Mouse (Mus musculus) midbrain, embryonic 13.5 days (tissue): ENCODE results near the gene Spcs3. TPM values are rescaled to one million over a fixed set of nuclear protein-coding genes. Genes with fewer than 3 reads are reported as not detected.
"Not testable (repeated sequence)": the region's sequence is repeated elsewhere in the genome, so short reads cannot be mapped to it uniquely, and the experiment has no call there.

Source experiments
- ATAC-seq: fragments of 200-750 bp; cut with Nextera tagmentation; 2 replicates; pipeline ENCODE4 v1.8.0; 2017; ENCODE audit warnings: mild to moderate bottlenecking, moderate TSS enrichment, moderate library complexity
- H3K27ac ChIP-seq: fragments of 300-500 bp; sonication (generic); 2 replicates; pipeline ENCODE4 v1.5.1; 2015; ENCODE audit warnings: inconsistent platforms, mild to moderate bottlenecking, moderate library complexity
- H3K27me3 ChIP-seq: fragments of 300-500 bp; sonication (generic); 2 replicates; pipeline ENCODE4 v1.6.1; 2015; ENCODE audit warnings: mild to moderate bottlenecking, inconsistent platforms
- H3K36me3 ChIP-seq: fragments of 300-500 bp; sonication (generic); 2 replicates; pipeline ENCODE4 v1.6.1; 2015; ENCODE audit warnings: mild to moderate bottlenecking, inconsistent platforms
- H3K4me1 ChIP-seq: fragments of 300-500 bp; sonication (generic); replicated peaks from 2 replicates; pipeline ENCODE4 v1.6.1; 2015; ENCODE audit warnings: inconsistent platforms
- H3K4me2 ChIP-seq: fragments of 300-500 bp; sonication (generic); replicated peaks from 2 replicates; pipeline ENCODE4 v1.6.1; 2015; ENCODE audit warnings: moderate library complexity, mild to moderate bottlenecking, inconsistent platforms
- H3K4me3 ChIP-seq: fragments of 300-500 bp; sonication (generic); replicated peaks from 2 replicates; pipeline ENCODE4 v1.5.1; 2015; ENCODE audit warnings: mild to moderate bottlenecking, inconsistent platforms
- H3K9ac ChIP-seq: fragments of 300-500 bp; sonication (generic); replicated peaks from 2 replicates; pipeline ENCODE4 v1.6.1; 2015; ENCODE audit warnings: mild to moderate bottlenecking, inconsistent platforms
- H3K9me3 ChIP-seq: fragments of 300-500 bp; sonication (generic); 2 replicates; pipeline ENCODE4 v1.6.1; 2016; ENCODE audit warnings: mild to moderate bottlenecking, inconsistent platforms
- WGBS: fragments of 180-500 bp; shearing (Covaris S2); methylation state at CpG from one replicate; pipeline ENCODE4 v1.1.7; 2015; 5-methylcytosine and 5-hydroxymethylcytosine counted together
- polyA plus RNA-seq: library from polyadenylated mRNA; unstranded; fragments of >200 nt; fragmentation: Nextera tagmentation; extraction: Ambion mirVana; gene quantifications from 2 replicates; pipeline ENCODE4 v1.2.1, GENCODE M21; 2015

Spcs3 gene
- polyA plus RNA-seq, 1 experiment from 2014 or later = 58.4 TPM

DNA sequence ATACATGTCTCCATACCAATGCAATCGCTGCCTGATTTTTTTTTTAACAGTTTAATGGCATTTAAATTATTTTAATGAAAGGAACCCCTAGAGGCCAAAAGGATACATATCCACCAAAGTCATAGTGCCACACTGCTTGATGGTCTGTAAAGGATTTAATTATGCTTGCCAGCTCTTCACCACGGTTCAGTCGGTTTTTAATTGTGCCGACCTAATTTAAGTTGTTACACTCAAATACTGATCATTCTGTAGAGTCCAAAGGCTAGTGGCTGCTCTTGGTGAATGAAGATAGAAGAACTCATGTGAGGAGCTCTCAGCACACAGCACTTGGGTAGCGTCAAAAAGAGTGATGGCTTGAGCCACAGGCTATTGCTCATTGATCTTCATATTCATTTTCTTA lies 5.4 kb upstream of the Spcs3 start:
- H3K4me2 ChIP-seq = no peak overlapping the region
- H3K9me3 ChIP-seq = no peaks in the 10 kb centered on the region
- no peaks in the 10 kb centered on the region for H3K4me1 ChIP-seq
- H3K4me3 ChIP-seq = no peak overlapping the region
- ATAC-seq = no peak
- H3K27me3 ChIP-seq = no peaks in the 10 kb centered on the region
- no peak overlapping the region for H3K27ac ChIP-seq
- no peaks in the 10 kb centered on the region for H3K36me3 ChIP-seq
- WGBS = 92% methylated on average over 5 of the region's 5 CpGs
- H3K9ac ChIP-seq = no peak overlapping the region

GRCm38 (mm10) chr8:54528571-54528970 lies 1.2 kb downstream of the Spcs3 start:
- 68% methylated on average over 7 of the region's 7 CpGs for WGBS

GRCm38 (mm10) chr8:54526700-54527099 lies 3.1 kb downstream of the Spcs3 start:
- H3K36me3 ChIP-seq = peaks cover 18% of the 10 kb centered on the region; the same call in 1 of the 2 replicates
- H3K4me3 ChIP-seq = no peak overlapping the region
- H3K27ac ChIP-seq = no peak overlapping the region
- H3K9me3 ChIP-seq = no peaks in the 10 kb centered on the region
- no peak for ATAC-seq
- H3K27me3 ChIP-seq = no peaks in the 10 kb centered on the region
- WGBS = 96% methylated on average over 6 of the region's 6 CpGs
- peaks cover 22% of the 10 kb centered on the region for H3K4me1 ChIP-seq
- no peak overlapping the region for H3K9ac ChIP-seq
- H3K4me2 ChIP-seq = no peak overlapping the region

More at GRCm38 (mm10) chr8:54528571-54528970, 1.2 kb downstream of the Spcs3 start:
- peak overlapping the region; percentile 66 for H3K4me2 ChIP-seq
- no peaks in the 10 kb centered on the region for H3K27me3 ChIP-seq
- H3K4me1 ChIP-seq = peaks cover 22% of the 10 kb centered on the region
- H3K9me3 ChIP-seq = no peaks in the 10 kb centered on the region
- H3K4me3 ChIP-seq = peak overlapping the region; percentile 90
- ATAC-seq = no peak
- peak overlapping the region; percentile 88 for H3K9ac ChIP-seq
- H3K27ac ChIP-seq = no peak overlapping the region
- H3K36me3 ChIP-seq = peaks cover 9% of the 10 kb centered on the region; the same call in 1 of the 2 replicates

DNA sequence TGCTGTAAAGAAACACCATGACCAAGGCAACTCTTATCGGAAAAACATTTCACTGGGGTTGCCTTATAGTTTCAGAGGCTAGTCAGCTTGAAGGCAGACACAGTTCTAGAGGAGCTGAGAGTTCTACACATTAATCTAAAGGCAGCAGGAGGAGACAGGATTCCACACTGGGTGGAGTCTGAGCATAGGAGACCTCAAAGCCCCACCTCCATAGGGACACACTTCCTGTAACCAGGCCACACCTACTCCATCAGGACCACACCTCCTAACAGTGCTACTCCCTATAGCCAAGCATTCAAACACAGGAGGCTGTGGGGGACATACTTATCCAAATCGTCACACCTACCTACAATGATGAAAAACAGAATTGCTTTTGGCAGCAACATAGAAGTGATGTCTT lies 4.2 kb downstream of the Spcs3 start:
- Histone ChIP-seq H3K4me1 (peaks cover 22% of the 10 kb centered on the region), H3K4me2 (no peak overlapping the region), H3K9me3 (no peaks in the 10 kb centered on the region), H3K9ac (no peak overlapping the region), H3K36me3 (peaks cover 24% of the 10 kb centered on the region; the same call in 1 of the 2 replicates), H3K4me3 (no peak overlapping the region), H3K27me3 (no peaks in the 10 kb centered on the region), H3K27ac (no peak overlapping the region)
- no peak for ATAC-seq
- 89% methylated on average over 2 of the region's 2 CpGs for WGBS

- ATAC-seq = no peak
- no peaks in the 10 kb centered on the region for H3K27me3 ChIP-seq
- no peak overlapping the region for H3K27ac ChIP-seq
- H3K4me3 ChIP-seq = no peak overlapping the region
- 57% methylated on average over 4 of the region's 4 CpGs for WGBS
- peaks cover 20% of the 10 kb centered on the region; the same call in 1 of the 2 replicates for H3K36me3 ChIP-seq
- no peak overlapping the region for H3K4me2 ChIP-seq
- H3K4me1 ChIP-seq = no peaks in the 10 kb centered on the region
- no peak overlapping the region for H3K9ac ChIP-seq
- no peaks in the 10 kb centered on the region for H3K9me3 ChIP-seq
Observed at GRCm38 (mm10) chr8:54520516-54520915, 9.3 kb downstream of the Spcs3 start.

- Histone ChIP-seq H3K27me3 (no peaks in the 10 kb centered on the region), H3K27ac (no peak overlapping the region), H3K9me3 (no peaks in the 10 kb centered on the region), H3K4me2 (no peak overlapping the region), H3K4me1 (no peaks in the 10 kb centered on the region), H3K4me3 (no peak overlapping the region), H3K36me3 (peaks cover 17% of the 10 kb centered on the region; the same call in 1 of the 2 replicates), H3K9ac (no peak overlapping the region)
- no peak for ATAC-seq
- WGBS = 83% methylated on average over 10 of the region's 10 CpGs
Observed at GRCm38 (mm10) chr8:54518756-54519460, 10.9 kb downstream of the Spcs3 start.

DNA sequence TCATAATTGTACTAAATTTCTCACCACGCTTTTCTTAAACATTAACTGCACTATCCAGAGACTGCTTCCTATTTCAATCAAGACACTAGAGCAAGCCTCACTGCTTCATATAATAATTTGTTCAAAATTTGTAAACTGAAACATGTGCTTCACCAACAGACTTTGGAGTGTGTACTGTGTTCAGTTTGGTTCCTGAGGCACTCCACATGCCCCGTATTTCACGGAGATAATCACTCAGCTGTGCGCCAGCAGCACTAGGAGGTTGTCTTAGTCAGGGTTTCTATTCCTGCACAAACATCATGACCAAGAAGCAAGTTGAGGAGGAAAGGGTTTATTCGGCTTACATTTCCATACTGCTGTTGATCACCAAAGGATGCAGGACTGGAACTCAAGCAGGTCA lies 17.6 kb downstream of the Spcs3 start:
- not testable (repeated sequence) for H3K36me3 ChIP-seq, H3K4me3 ChIP-seq, H3K4me1 ChIP-seq, H3K27me3 ChIP-seq, H3K4me2 ChIP-seq, ATAC-seq, H3K9ac ChIP-seq, H3K9me3 ChIP-seq, H3K27ac ChIP-seq
- WGBS = 96% methylated on average over 5 of the region's 5 CpGs

- 90% methylated on average over 3 of the region's 3 CpGs for WGBS
- Histone ChIP-seq H3K4me2 (no peak overlapping the region), H3K9ac (no peak overlapping the region), H3K27me3 (no peaks in the 10 kb centered on the region), H3K4me1 (peaks cover 6% of the 10 kb centered on the region; the same call in 1 of the 2 replicates), H3K4me3 (no peak overlapping the region), H3K36me3 (no peaks in the 10 kb centered on the region), H3K27ac (no peak overlapping the region), H3K9me3 (no peaks in the 10 kb centered on the region)
- no peak for ATAC-seq
Observed at GRCm38 (mm10) chr8:54511791-54512190, 18.0 kb downstream of the Spcs3 start.

DNA sequence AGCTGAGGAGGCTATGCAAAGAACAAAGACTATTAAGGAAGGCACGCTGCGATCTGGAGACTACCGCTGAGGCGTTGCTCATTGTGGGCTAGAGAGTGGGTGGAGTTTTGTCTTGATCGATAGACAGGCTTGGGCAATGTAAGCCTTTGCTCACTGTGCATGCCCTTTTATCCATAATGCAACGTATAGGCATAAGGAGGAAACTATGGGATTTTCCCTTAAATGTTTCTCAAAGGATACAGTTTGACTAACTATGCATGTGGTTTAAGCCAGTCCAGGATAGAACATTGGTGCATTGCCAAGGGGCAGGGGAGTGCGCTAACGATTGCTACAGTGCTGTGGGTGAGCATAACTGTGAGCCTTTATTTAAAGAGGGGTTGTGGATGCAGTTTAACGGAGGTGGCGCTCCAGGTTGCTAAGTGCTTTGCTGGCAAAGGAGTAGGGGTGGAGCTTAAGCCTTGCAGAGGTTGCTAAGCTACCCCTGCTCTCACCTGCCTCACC lies 20.5 kb downstream of the Spcs3 start:
- peaks cover 6% of the 10 kb centered on the region; the same call in 1 of the 2 replicates for H3K4me1 ChIP-seq
- WGBS = 2% methylated on average over 10 of the region's 10 CpGs
- peak overlapping the region; percentile 41 for H3K4me3 ChIP-seq
- no peaks in the 10 kb centered on the region for H3K36me3 ChIP-seq
- peak overlapping the region; percentile 55 for H3K9ac ChIP-seq
- peak; percentile 92 for ATAC-seq
- no peaks in the 10 kb centered on the region for H3K9me3 ChIP-seq
- H3K27ac ChIP-seq = peak overlapping the region; percentile 51; the same call in 1 of the 2 replicates
- no peaks in the 10 kb centered on the region for H3K27me3 ChIP-seq
- peak overlapping the region; percentile 61 for H3K4me2 ChIP-seq

DNA sequence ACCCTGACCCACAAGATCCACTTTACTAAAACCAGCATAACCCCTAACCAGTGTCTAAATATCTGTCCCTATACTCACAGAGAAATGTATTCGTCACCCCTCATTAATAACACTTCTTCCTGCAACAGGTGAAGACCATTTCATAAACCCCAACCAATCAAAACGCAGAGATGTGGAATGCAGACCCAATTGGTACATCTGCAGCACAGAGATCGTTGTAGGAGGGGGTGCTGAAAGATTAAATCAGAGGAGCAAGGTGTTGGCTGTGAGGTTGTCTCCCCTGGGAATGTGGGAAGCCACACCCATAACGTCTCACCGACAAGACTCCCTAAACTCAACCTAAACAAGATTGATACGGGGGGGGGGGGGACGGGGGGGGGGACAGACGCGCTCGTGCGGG lies 21.0 kb downstream of the Spcs3 start:
- H3K27me3 ChIP-seq = no peaks in the 10 kb centered on the region
- no peaks in the 10 kb centered on the region for H3K9me3 ChIP-seq
- H3K4me2 ChIP-seq = peak overlapping the region; percentile 61
- H3K27ac ChIP-seq = no peak overlapping the region
- H3K4me3 ChIP-seq = peak overlapping the region; percentile 41
- no peak overlapping the region for H3K9ac ChIP-seq
- ATAC-seq = peak; percentile 57
- H3K4me1 ChIP-seq = peaks cover 6% of the 10 kb centered on the region; the same call in 1 of the 2 replicates
- WGBS = 6% methylated on average over 7 of the region's 11 CpGs
- H3K36me3 ChIP-seq = no peaks in the 10 kb centered on the region

DNA sequence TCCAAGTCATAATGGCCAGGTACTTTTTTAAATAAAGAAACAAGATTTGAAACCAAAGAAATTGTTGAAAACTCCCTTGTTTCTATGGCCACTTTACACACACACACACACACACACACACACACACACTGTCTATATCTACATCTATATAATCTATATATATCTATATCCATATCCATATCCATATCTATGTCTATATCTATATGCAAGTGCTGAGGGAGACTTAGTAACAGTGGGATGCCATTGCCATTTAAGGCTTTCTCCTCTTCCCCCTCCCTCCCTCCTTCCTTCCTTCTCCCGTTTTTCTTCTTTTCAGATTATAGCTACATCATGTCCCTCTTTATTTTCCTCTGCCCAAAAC lies 21.7 kb downstream of the Spcs3 start:
- Histone ChIP-seq H3K4me3 (no peak overlapping the region), H3K4me2 (peak overlapping the region; percentile 61; the same call in 1 of the 2 replicates), H3K27me3 (no peaks in the 10 kb centered on the region), H3K4me1 (peaks cover 6% of the 10 kb centered on the region; the same call in 1 of the 2 replicates), H3K9me3 (no peaks in the 10 kb centered on the region), H3K36me3 (no peaks in the 10 kb centered on the region), H3K27ac (no peak overlapping the region), H3K9ac (no peak overlapping the region)
- WGBS = 23% methylated on average over 1 of the region's 1 CpGs
- ATAC-seq = peak; percentile 41; the same call in 1 of the 2 replicates

DNA sequence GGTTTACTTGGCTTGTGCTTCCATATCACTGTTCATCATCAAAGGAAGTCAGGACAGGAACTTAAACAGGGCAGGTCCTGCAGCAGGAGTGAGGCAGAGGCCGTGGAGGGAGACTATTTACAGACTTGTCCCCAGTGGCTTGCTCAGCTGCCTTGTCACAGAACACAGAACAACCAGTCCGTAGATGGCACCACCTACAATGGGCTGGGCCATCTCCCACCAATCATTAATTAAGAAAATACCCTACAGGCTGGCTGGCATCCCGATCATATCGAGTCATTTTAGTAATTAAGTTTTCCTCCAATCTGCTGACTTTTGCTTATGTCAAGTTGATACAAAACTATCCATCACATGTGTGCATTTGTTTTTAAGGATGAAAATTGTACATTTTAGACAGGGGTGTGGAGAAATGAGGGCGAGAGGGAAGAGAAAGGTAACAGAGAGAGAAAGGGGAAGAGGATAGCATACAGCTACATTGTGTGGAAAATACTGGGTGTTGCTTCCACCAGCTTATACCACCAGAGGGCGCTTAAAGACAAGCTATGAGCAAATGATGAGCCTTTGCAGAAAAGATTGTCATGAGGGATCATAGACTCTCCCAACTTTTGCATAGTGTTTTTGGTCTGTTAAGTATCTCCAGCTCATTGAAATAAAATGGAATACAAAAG lies 22.2 kb downstream of the Spcs3 start:
- Histone ChIP-seq H3K4me2 (0 out of 2 replicates have a peak overlapping the region, but pooled peaks have one; percentile 11), H3K36me3 (no peaks in the 10 kb centered on the region), H3K4me3 (no peak overlapping the region)

More for the DNA sequence above, 22.2 kb downstream of the Spcs3 start:
- 33% methylated on average over 6 of the region's 6 CpGs for WGBS
- Histone ChIP-seq H3K9me3 (no peaks in the 10 kb centered on the region), H3K27ac (no peak overlapping the region), H3K27me3 (no peaks in the 10 kb centered on the region), H3K9ac (no peak overlapping the region), H3K4me1 (peaks cover 6% of the 10 kb centered on the region; the same call in 1 of the 2 replicates)
- ATAC-seq = peak; percentile 65
